Mouse (Mus musculus) lung, postnatal 36 days (tissue): ENCODE measurements around the gene Rps5.
"Not testable (repeated sequence)": the region's sequence is repeated elsewhere in the genome, so short reads cannot be mapped to it uniquely, and the experiment has no call there.

Source experiments
- DNase-seq: peaks from one replicate; pipeline ENCODE4 v3.0.0; 2022; ENCODE audit warnings: mixed read lengths

Rps5 gene

GRCm38 (mm10) chr7:12921705-12922465 lies at the start of gene Rps5:
Gene Rps5 (plus strand): TSS chr7:12922290.
- peak; percentile 100 for DNase-seq

DNA sequence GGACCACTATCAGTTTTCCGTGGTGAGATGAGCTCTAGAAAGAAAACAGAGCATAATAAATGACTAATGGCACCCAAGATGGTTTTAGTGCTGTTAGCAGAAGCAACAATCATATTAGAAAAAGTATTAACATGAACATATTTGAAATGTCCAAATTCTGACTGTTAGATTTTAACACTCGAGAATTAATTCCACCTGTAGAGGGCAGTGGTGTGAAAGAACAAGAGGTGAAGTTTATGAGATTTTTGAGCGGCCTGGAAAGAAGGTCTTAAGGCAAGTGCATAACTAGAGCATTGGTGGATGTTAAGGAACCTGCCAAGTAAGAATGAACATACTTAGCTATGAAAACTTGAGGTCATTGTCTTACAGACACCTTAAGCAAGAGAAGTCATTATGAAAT lies 47.8 kb upstream of the Rps5 start:
- peak; percentile 78 for DNase-seq

GRCm38 (mm10) chr7:12880036-12880435 lies 42.1 kb upstream of the Rps5 start:
- no peak for DNase-seq

- DNase-seq = not testable (repeated sequence)
Observed at GRCm38 (mm10) chr7:12880497-12880896, 41.6 kb upstream of the Rps5 start.

GRCm38 (mm10) chr7:12880911-12881660 lies 41.0 kb upstream of the Rps5 start, which contains the start of gene Zfp128:
Gene Zfp128 (plus strand): TSS chr7:12881177.
- peak; percentile 98 for DNase-seq

DNA sequence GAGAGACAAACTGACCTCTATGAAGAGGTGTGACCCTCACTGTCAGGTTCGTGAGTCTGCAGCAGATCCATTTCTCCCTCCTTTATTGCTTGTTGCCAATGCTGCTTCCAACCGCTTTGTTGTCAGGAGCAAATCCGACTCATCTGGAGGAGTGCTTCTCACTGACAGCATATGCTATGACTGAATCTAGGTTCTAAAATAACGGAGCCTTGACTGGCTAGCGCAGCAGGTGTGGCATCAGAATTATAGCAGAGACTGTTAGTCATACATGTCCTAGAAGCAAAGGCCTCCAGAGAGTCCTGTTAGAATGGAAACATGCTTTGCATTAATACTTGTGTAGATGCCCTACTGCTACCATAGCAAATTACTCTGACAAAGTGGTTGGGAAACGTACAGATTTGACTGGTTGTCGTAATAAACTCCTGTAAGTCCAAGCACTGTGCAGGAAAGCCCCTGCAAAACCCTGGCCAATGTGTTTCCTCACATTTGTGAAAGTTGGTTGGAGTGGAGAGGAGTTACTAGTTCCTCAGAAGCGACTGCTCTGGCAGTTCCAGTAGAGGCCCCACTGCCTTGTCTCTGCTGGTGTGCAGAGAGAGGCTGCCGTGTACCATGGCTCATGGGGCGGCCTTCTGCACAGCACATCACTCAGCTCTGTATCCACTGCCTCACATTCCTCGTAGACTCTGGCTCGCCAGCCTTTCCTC lies 35.4 kb upstream of the Rps5 start:
- no peak for DNase-seq

DNA sequence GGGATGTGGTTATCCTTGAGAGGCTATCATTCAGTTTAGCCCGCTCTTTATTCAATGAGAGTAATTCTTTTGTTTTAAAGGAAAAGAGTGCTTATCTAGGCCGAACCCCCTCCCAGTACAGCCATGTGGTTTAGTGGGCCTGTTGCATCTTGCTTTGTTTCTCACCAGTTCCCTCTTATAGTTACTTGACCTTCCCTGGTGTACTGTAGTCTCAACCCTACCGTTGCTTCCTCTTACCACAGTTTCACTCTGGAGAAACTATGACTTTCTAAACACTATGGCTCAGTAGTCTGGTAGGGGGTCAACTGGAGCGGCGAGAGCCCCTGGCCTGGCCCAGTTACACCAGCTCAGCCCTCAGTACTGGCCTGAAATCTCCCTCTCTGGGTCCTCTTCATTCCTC lies 34.5 kb upstream of the Rps5 start:
- peak; percentile 26 for DNase-seq

GRCm38 (mm10) chr7:12890928-12891327 lies 31.2 kb upstream of the Rps5 start:
- DNase-seq = no peak

GRCm38 (mm10) chr7:12891334-12891733 lies 30.8 kb upstream of the Rps5 start:
- DNase-seq = peak; percentile 30

GRCm38 (mm10) chr7:12897655-12898410 lies 24.3 kb upstream of the Rps5 start, which contains the start of gene Zscan22:
Gene Zscan22 (plus strand): TSS chr7:12897815.
- peak; percentile 98 for DNase-seq

- no peak for DNase-seq
Observed at GRCm38 (mm10) chr7:12901517-12901916, 20.6 kb upstream of the Rps5 start.

DNA sequence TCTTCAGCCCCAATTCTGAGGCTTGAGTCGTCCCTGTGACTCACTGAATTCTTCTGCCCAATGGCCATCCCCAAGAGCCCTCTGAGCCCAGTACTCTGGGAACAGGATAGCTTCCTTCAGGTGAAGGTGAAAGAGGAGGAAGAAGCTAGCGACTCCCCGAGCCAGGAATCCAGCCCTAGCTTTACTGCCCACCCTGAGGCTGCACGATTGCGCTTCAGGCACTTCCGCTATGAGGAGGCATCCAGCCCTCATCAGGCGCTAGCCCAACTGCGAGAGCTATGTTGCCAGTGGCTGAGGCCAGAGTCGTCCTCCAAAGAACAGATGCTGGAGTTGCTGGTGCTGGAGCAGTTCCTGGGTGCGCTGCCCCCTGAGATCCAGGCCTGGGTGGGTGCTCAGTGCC lies 18.5 kb upstream of the Rps5 start:
- no peak for DNase-seq

DNA sequence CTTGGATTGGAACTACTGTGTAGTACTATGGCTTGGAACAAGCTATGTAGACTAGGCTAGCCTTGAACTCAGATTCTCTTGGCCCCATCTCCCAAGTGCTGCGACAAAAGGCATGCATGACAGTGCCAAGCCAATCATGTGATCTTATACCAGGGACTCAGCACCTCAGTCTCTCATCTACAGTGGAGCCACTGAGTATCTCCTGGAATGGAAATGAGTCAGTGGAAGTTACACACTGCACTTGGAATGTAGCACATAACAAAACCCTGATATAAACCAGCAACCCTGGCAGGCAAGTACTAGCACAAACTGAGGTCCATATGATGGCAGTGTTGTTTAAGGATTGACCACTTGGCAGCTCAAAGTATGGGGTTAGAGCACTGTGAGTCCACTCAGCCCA lies 16.9 kb upstream of the Rps5 start:
- no peak for DNase-seq

DNA sequence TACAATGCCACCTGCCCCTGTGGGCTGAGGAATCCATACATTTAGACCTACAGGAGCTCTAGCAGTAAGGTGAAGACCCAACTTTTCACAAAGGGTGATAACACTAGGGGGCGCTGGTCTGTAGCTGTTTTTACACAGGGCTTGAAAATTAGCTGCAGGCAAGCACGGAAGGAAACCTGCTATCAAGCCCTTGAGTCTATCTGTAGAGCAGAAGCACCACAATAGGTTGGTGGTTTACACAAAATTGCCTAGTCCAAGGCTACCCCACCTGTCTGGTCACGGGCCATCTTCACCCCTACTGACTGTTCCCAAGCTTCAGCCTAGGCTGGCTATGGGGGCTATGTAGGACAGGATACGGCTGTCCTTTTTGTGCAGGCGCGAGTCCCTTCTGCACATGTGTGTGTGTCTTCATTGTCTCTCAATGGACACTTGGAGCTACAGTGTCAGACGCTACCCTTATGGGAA lies 12.6 kb upstream of the Rps5 start:
- DNase-seq = peak; percentile 96

GRCm38 (mm10) chr7:12910181-12910668 lies 11.9 kb upstream of the Rps5 start:
- peak; percentile 71 for DNase-seq

DNA sequence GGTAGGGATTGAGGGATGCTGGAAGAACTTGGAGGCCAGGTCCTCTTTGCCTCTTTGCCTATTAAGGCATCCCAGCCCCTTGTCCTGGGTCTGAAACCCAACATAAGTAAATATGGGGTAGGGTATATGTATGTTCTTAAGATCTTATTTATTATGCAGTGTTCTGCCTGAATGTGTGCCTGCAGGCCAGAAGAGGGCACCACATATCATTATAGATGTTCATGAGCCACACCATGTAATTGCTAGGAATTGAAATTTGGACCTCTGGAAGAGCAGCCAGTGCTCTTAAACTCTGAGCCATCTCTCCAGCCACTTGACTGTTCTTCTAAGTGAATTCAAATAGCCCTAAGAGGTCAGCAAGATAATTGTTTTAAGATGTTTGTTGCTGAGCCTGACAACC lies 8.5 kb upstream of the Rps5 start:
- no peak for DNase-seq

GRCm38 (mm10) chr7:12920495-12920894 lies 1.6 kb upstream of the Rps5 start:
- DNase-seq = not testable (repeated sequence)

DNA sequence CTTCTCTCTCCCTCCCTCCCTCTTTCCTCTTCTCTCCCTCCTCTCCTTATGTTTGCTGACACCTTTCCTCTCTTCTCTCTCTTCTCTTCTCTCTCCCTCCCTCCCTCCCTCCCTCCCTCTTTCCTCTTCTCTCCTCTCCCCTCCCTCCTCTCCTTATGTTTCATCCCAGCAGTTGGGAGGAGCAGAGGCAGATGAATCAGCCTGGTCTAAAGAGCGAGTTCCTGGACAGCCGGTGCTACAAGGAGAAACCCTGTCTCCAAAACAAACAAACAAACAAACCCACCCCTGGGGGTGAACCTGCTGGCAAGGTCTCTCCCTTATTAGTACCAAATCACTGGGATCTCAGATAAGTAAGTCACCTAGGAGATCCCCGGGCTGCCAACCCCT lies 779 bp upstream of the Rps5 start:
- no peak for DNase-seq

GRCm38 (mm10) chr7:12922729-12923128 lies 639 bp downstream of the Rps5 start:
- DNase-seq = no peak

DNA sequence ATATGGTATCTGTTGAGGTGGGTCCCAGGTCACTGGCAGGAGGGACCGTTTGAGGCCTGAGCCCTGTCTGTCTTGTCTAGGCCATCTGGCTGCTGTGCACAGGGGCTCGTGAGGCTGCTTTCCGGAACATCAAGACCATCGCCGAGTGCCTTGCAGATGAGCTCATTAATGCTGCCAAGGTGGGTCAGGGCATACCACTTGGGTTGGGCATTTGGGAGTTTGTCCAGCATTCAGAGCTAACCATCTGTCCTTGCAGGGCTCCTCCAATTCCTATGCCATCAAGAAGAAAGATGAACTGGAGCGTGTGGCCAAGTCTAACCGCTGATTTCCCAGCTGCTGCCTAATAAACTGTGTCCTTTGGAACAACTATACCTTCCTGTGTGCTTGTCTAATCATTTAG lies 4.2 kb downstream of the Rps5 start:
- DNase-seq = no peak

DNA sequence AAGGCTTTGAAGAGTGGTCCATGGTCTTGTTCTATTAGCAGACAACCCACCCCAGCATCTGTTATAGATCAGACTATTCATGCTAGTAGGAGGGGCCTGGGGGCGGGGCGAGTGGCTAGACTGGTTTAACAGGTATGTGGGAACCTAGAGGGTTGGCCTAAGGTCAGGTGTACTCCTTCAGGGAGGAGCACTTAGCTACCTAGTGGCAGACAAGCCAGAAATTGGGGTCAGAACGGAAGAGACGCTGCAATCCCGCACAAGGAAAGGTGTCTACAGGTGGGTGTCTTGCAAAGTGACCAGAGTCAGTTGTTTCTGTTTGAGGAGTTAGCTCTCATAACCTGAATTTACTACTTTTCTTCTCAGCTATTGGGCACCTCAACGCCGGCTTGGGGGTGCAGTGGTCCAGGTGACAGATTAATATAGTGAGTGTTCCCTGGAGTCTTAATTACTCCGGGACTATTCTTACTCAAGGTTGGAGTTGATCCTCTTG lies 5.1 kb downstream of the Rps5 start, which contains the start of gene Rnf225:
Rnf225 (plus strand) TSS at position 226 of the 490 bp plus-strand sequence.
- DNase-seq = peak; percentile 90
